Mouse (Mus musculus) E14TG2a.4 (cell line): Measurements from ENCODE around the gene Apba2.

Experiments used
- CTCF ChIP-seq: conservative IDR thresholded peaks from 2 replicates; pipeline ENCODE4 v1.5.1; 2014; ENCODE audit warnings: low read length
- NANOG ChIP-seq: IDR thresholded peaks from 2 replicates; pipeline ENCODE4 v1.6.1; 2014; ENCODE audit warnings: borderline replicate concordance, low read length, mixed read lengths
- POU5F1 ChIP-seq: IDR thresholded peaks from 2 replicates; pipeline ENCODE4 v1.6.1; 2014; ENCODE audit warnings: low read length, borderline replicate concordance

DNA sequence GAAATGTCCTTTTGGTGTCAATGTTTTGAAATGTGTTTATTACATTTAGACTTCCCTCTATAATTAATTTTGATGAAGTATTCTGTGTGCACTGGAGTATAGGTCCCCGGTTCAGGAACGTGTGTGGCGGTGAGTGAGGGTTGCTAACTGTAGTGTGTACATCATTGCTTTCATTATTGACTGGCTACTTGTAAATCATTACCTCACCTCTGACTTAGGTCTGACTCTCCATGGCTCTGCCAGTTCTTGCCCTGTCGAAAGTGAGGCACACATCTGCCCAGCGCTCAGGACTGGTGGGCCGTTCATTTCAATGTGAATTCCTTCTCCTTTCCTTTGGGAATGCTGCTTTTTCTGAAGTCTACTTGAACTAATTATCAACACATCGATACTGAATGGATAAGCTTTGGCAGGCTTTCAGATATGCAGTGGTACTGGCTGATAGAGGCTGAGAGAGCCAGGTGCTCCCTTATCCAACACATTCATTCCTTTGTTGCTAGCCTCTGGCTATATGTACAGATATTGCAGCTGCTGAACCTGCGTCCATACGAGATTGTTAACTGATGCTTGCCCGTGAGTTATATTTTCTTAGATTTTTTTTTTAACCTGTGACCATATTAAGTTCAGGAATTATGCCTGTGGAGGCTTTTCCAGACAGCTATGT is 147.6 kb downstream of the Apba2 start:
- TF ChIP-seq CTCF (no peak), POU5F1 (no peak), NANOG (no peak)
